Mouse (Mus musculus) hindbrain, embryonic 16.5 days (tissue): ENCODE data around the gene Srgap3. TPM values are rescaled to one million over a fixed set of nuclear protein-coding genes. Genes with fewer than 3 reads are reported as not detected.

Experiments used
- ATAC-seq: fragments of 200-750 bp; cut with Nextera tagmentation; 2 replicates; pipeline ENCODE4 v1.8.0; 2017; ENCODE audit warnings: moderate TSS enrichment, moderate library complexity
- H3K27ac ChIP-seq: fragments of 300-500 bp; sonication (generic); 2 replicates; pipeline ENCODE4 v1.5.1; 2014; ENCODE audit warnings: low read depth, mild to moderate bottlenecking, control low read depth, low read length, moderate library complexity
- H3K27me3 ChIP-seq: fragments of 300-500 bp; sonication (generic); replicated peaks from 2 replicates; pipeline ENCODE4 v1.6.1; 2014; ENCODE audit warnings: low read length; ENCODE audit not compliant: control insufficient read depth, insufficient read depth
- H3K36me3 ChIP-seq: fragments of 300-500 bp; sonication (generic); 2 replicates; pipeline ENCODE4 v1.6.1; 2014; ENCODE audit warnings: mild to moderate bottlenecking, low read length, moderate library complexity, mixed read lengths; ENCODE audit not compliant: control insufficient read depth, insufficient read depth
- H3K4me1 ChIP-seq: fragments of 300-500 bp; sonication (generic); 2 replicates; pipeline ENCODE4 v1.6.1; 2014; ENCODE audit warnings: low read depth, low read length; ENCODE audit not compliant: control insufficient read depth, insufficient read depth
- H3K4me2 ChIP-seq: fragments of 300-500 bp; sonication (generic); 2 replicates; pipeline ENCODE4 v1.6.1; 2014; ENCODE audit warnings: mild to moderate bottlenecking, low read length, control low read depth, moderate library complexity
- H3K4me3 ChIP-seq: fragments of 300-500 bp; sonication (generic); 2 replicates; pipeline ENCODE4 v1.5.1; 2014; ENCODE audit warnings: mild to moderate bottlenecking, low read length, control low read depth, moderate library complexity
- H3K9ac ChIP-seq: fragments of 300-500 bp; sonication (generic); 2 replicates; pipeline ENCODE4 v1.6.1; 2014; ENCODE audit warnings: low read depth, mild to moderate bottlenecking, control low read depth, low read length, moderate library complexity
- H3K9me3 ChIP-seq: fragments of 300-500 bp; sonication (generic); 2 replicates; pipeline ENCODE4 v1.6.1; 2014; ENCODE audit warnings: mild to moderate bottlenecking, low read length, moderate library complexity; ENCODE audit not compliant: control insufficient read depth
- whole genome bisulfite sequencing: fragments of 180-500 bp; shearing (Covaris S2); extraction: QIAGEN DNeasy Blood & Tissue Kit; methylation state at CpG from one replicate; pipeline ENCODE4 v1.1.7; 2014; 5-methylcytosine and 5-hydroxymethylcytosine counted together
- polyA plus RNA-seq: library from polyadenylated mRNA; unstranded; fragments of >200 nt; fragmentation: Nextera tagmentation; extraction: Ambion mirVana; gene quantifications from 2 replicates; pipeline ENCODE4 v1.2.1, GENCODE M21; 2015

Srgap3 gene
- polyA plus RNA-seq, 1 experiment from 2014 or later: 27.0 TPM

DNA sequence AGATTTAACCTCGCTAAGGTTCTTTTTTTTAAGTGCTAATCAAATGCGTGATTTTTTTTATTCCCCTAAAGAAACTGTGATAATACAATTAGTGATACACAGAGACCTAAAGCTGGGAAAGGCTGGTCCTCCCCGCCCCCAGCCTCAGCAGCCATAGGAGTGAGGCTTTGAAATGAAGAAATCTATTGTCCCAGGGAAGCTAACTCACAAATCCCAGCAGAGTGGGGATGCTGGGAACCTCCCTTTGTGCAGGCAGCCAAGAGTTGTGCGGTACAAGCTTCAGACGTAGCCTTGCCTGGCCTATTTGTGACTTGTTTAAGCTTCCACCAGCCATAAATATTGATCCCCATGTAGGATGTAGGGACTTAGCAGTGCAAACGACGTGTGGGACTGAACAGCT lies 43.8 kb downstream of the Srgap3 start:
- H3K36me3 ChIP-seq: no peaks in the 10 kb centered on the region
- no peak overlapping the region for H3K4me3 ChIP-seq
- peak overlapping the region; percentile 51; the same call in 1 of the 2 replicates for H3K9ac ChIP-seq
- WGBS: 8% methylated on average over 7 of the region's 7 CpGs
- peak overlapping the region; percentile 64 for H3K27ac ChIP-seq
- peaks cover 47% of the 10 kb centered on the region for H3K4me1 ChIP-seq
- H3K27me3 ChIP-seq: no peaks in the 10 kb centered on the region
- ATAC-seq: peak; percentile 23; the same call in 1 of the 2 replicates
- H3K4me2 ChIP-seq: peak overlapping the region; percentile 18; the same call in 1 of the 2 replicates
- no peaks in the 10 kb centered on the region for H3K9me3 ChIP-seq

DNA sequence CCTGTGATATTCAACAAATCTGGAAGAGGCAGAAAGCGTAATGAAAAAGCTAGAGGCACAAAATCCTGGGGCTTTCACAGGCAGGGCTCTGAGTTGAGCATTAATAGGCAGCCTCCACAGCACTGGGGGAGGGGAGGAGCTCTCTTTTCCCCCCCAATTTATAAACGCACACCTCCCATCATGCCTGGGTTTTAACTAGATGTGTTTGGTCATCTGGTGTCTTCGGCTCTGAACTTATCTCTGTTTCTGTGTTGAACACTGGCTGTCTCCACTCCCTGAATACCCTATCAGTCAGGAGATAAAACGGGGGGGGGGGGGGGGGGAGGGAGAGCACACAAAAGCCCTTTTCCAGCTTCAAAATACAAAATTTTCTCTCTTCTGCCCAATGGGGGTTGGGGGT lies 44.3 kb downstream of the Srgap3 start:
- no peak for ATAC-seq
- H3K4me3 ChIP-seq: no peak overlapping the region
- peaks cover 47% of the 10 kb centered on the region for H3K4me1 ChIP-seq
- H3K27ac ChIP-seq: peak overlapping the region; percentile 64
- 11% methylated on average over 4 of the region's 4 CpGs for WGBS
- no peaks in the 10 kb centered on the region for H3K27me3 ChIP-seq
- no peaks in the 10 kb centered on the region for H3K36me3 ChIP-seq
- no peak overlapping the region for H3K4me2 ChIP-seq
- H3K9ac ChIP-seq: peak overlapping the region; percentile 17; the same call in 1 of the 2 replicates
- no peaks in the 10 kb centered on the region for H3K9me3 ChIP-seq

DNA sequence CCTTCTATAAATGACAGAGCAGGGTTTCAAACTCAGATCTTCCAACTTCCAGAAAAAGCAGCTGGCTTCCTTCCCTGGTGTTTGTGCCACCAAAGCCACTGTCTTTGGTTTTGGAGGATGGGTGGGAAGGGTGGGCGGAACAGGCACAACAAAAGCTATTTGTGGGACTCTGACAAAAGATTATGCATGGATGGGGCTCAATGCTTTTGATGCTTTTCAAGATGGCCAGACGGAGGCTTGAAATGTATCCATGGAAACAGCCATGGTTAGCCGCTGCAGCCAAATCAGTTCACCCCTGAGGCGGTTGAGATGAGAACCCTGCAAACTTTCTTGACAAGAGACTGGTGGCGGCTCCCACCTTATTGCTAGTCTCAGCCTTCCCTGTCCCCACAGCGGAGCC lies 46.8 kb downstream of the Srgap3 start:
- Histone ChIP-seq H3K36me3 (no peaks in the 10 kb centered on the region), H3K9me3 (no peaks in the 10 kb centered on the region), H3K4me1 (peaks cover 63% of the 10 kb centered on the region), H3K4me2 (no peak overlapping the region), H3K27me3 (no peaks in the 10 kb centered on the region), H3K9ac (no peak overlapping the region), H3K27ac (peak overlapping the region; percentile 21; the same call in 1 of the 2 replicates), H3K4me3 (no peak overlapping the region)
- WGBS: 32% methylated on average over 6 of the region's 6 CpGs
- peak; percentile 43; the same call in 1 of the 2 replicates for ATAC-seq

DNA sequence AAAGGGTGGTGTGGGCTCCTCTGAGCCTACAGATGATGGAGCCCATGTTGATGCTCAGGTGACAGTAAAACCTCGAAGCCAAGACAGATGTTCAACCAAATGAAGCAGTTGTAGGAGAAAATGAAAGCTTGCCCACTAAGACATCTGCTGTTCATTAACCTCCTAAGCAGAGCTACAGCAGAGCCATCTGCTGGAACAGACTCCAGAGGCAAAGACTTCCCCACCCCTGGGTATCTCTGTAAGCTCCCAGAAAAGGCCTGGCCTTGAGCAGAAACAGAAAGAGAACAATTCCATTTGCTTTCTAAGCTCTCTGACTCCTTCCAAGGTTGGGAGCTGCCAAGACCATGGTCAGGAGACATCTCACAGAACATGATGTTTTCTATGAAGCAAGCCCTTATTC lies 47.4 kb downstream of the Srgap3 start:
- Histone ChIP-seq H3K9ac (no peak overlapping the region), H3K4me2 (no peak overlapping the region), H3K27ac (peak overlapping the region; percentile 58), H3K4me3 (no peak overlapping the region), H3K36me3 (no peaks in the 10 kb centered on the region), H3K9me3 (no peaks in the 10 kb centered on the region), H3K27me3 (no peaks in the 10 kb centered on the region), H3K4me1 (peaks cover 63% of the 10 kb centered on the region)
- 19% methylated on average over 1 of the region's 1 CpGs for WGBS
- ATAC-seq: no peak

DNA sequence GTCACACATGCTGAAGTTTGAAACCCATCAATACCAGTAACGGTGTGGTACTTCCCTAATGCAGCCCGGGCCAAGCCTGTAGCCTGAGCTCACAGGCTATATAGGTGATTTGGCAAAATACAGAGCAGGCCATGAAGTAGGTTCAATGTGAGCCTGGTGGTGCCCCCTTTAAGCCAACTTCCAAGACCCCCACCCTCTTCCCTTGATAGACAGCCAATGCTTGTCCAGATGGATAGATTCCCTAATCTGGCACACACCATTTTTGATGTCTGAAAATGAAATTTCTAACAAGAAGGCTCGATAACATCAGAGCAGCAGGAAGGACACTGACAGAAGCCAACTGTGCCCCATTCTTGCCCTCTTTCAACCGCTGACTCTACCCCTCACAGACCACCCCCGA lies 47.8 kb downstream of the Srgap3 start:
- Histone ChIP-seq H3K4me3 (no peak overlapping the region), H3K27me3 (no peaks in the 10 kb centered on the region), H3K9ac (no peak overlapping the region), H3K4me2 (no peak overlapping the region), H3K27ac (peak overlapping the region; percentile 58), H3K36me3 (no peaks in the 10 kb centered on the region), H3K4me1 (peaks cover 63% of the 10 kb centered on the region), H3K9me3 (no peaks in the 10 kb centered on the region)
- WGBS: 59% methylated on average over 5 of the region's 5 CpGs
- no peak for ATAC-seq

DNA sequence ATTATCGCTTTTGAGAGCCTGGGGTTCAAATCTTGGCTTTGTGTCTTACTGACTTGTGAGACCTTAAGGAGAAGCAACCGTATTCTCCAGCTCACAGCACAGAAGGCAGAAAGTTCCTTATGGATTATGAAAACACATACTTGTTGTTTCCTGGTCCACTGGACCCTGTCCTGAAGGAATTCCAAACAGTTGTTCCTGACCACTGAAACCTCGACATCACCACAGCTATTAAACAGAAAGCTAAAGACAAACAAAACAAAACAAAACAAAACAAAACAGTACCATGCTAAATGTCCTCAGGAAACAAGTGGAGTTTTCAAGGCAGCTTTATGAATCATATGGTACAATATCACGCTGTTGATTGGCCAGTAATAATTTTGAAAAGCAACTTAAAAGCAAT lies 48.6 kb downstream of the Srgap3 start:
- Histone ChIP-seq H3K4me2 (no peak overlapping the region), H3K27ac (no peak overlapping the region), H3K9ac (no peak overlapping the region), H3K36me3 (no peaks in the 10 kb centered on the region), H3K9me3 (no peaks in the 10 kb centered on the region), H3K27me3 (no peaks in the 10 kb centered on the region), H3K4me3 (no peak overlapping the region), H3K4me1 (peaks cover 60% of the 10 kb centered on the region)
- 61% methylated on average over 4 of the region's 4 CpGs for WGBS
- no peak for ATAC-seq

DNA sequence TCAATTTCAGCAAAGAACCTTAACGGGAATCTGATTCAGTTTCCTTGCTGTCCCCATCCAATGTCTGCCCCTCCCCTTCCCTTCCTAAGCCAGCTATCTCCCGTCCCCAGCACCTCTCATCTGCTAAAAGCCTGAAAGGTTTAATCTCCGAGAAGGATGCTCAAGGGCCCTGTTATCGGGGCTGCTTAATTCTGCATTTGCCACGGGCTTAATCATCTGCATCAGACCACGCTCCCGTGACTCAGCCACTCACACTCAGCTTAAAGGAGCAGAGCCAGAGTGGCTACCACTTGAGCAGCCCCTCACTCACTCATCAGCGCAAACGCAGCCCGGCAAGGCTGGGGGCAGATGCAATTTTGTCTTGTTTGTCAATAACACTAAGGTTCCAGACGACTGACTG lies 50.7 kb downstream of the Srgap3 start:
- Histone ChIP-seq H3K27me3 (no peaks in the 10 kb centered on the region), H3K9me3 (no peaks in the 10 kb centered on the region), H3K4me1 (peaks cover 39% of the 10 kb centered on the region), H3K4me3 (no peak overlapping the region), H3K4me2 (peak overlapping the region; percentile 40), H3K36me3 (no peaks in the 10 kb centered on the region), H3K27ac (peak overlapping the region; percentile 74), H3K9ac (no peak overlapping the region)
- ATAC-seq: peak; percentile 40
- WGBS: 16% methylated on average over 11 of the region's 11 CpGs

DNA sequence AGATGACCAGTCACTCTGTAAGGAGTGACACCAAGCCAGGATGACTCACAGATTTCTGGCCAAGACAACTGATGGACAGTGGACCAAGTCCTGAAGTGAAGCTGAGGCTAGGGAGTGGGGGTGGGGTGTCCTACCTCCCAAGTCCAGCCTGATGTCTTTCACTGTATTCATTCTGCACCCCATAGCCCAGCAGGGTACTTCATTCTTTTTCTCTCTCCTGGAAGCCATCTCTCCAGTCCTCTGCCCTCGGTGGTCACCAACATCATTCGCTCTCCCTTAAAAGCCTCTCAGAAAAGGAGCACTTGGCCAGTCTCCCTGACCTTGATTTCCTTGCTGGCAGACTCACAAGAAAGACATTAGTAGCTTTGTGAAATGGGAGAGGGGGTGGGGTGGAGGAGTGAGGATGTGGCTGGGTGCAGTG lies 56.7 kb downstream of the Srgap3 start:
- WGBS: 46% methylated on average over 2 of the region's 2 CpGs
- H3K4me3 ChIP-seq: no peak overlapping the region
- ATAC-seq: no peak
- no peaks in the 10 kb centered on the region for H3K9me3 ChIP-seq
- H3K27me3 ChIP-seq: no peaks in the 10 kb centered on the region
- no peak overlapping the region for H3K4me2 ChIP-seq
- no peaks in the 10 kb centered on the region for H3K36me3 ChIP-seq
- H3K9ac ChIP-seq: no peak overlapping the region
- no peak overlapping the region for H3K27ac ChIP-seq
- H3K4me1 ChIP-seq: peaks cover 8% of the 10 kb centered on the region

DNA sequence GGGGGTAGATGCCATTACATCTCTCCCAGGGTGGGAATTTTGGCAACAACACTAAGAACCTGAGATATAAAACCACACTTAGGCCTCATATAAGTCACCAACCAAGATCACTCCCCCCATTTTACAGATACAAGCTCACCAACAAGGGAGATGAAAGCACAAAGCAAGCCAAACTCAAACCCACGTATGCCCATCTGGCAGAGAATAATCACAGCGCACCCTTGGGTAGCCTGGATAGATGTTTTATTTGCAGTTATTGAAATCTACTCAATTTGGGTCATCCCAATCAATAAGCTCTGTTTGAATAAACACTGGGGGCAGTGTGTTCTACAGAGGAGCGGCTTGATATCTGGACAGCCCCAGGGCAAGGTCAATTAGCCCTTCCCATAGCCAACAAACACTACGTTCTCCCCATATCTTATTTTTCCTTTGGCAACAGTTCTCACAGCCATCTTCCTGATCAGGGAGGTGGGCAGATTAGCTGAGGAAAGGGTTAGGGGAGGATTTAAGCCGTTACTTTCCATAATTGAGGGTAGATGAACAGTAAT lies 63.4 kb downstream of the Srgap3 start:
- Histone ChIP-seq H3K9me3 (no peaks in the 10 kb centered on the region), H3K9ac (no peak overlapping the region), H3K4me1 (peaks cover 49% of the 10 kb centered on the region), H3K27ac (peak overlapping the region; percentile 71; the same call in 1 of the 2 replicates), H3K27me3 (no peaks in the 10 kb centered on the region), H3K4me2 (no peak overlapping the region), H3K36me3 (no peaks in the 10 kb centered on the region), H3K4me3 (no peak overlapping the region)
- ATAC-seq: no peak
- WGBS: 61% methylated on average over 5 of the region's 5 CpGs
